In genomic region chr7:113059211-113059966, GRCm38 (mm10) we compare ENCODE assay signal across 9 mouse cellular contexts.
A peak's percentile ranks its signal among the peaks of the same experiment; 100 is the strongest.
DNase-seq lines count a peak whose midpoint lies in the region; ATAC-seq lines count a peak whose summit lies in the region.
"Had no signal": no experiment of that assay in that cellular context is flagged by ENCODE, and none has a peak within 500 bp of the region (broad histone marks: within the 10 kb centered on the region; RNA-seq: fewer than 3 reads in every experiment).

No protein-coding gene starts in this region.

- no peaks in the 10 kb centered on the region for H3K36me3 ChIP-seq in embryonic facial prominence, embryonic 15.5 days
- H3K36me3 ChIP-seq: liver, embryonic 15.5 days had no signal

- H3K27ac ChIP-seq in embryonic facial prominence, embryonic 15.5 days (replicated peaks), result peak overlapping the region; percentile 40; the same call in 1 of the 2 replicates
- H3K27ac ChIP-seq: liver, embryonic 15.5 days had no signal

- DNase-seq in Muller cell, postnatal 12 days (ENCODE audit: inconsistent ontology term), result peak; percentile 45
- DNase-seq in adrenal gland, adult 2 months, result peak; percentile 48
- peak; percentile 63 to 66 for DNase-seq in heart, postnatal 36 days
- peak; percentile 47 to 59 for DNase-seq in layer of hippocampus, postnatal 36 days
- peak; percentile 19 for DNase-seq in ovary, postnatal 14 days (ENCODE audit: low spot score)
- DNase-seq in urinary bladder, postnatal 25 days (ENCODE audit: low spot score), result no peak

- no peak overlapping the region for H3K4me2 ChIP-seq in embryonic facial prominence, embryonic 15.5 days (replicated peaks)
- H3K4me2 ChIP-seq: liver, embryonic 15.5 days had no signal

- ATAC-seq in embryonic facial prominence, embryonic 15.5 days (ENCODE audit: insufficient number of reproducible peaks, low FRiP score, low TSS enrichment, low read depth), result no peak
- no peak for ATAC-seq in megakaryocyte, adult 5-6 weeks (ENCODE audit: poor library complexity, severe bottlenecking)

- intact Hi-C loops in heart, postnatal 36 days (cut with DNase I), result no loop called here

- no peaks in the 10 kb centered on the region for H3K27me3 ChIP-seq in embryonic facial prominence, embryonic 15.5 days
- H3K27me3 ChIP-seq: liver, embryonic 15.5 days had no signal

- H3K9me3 ChIP-seq in embryonic facial prominence, embryonic 15.5 days (replicated peaks), result no peaks in the 10 kb centered on the region
- H3K9me3 ChIP-seq: liver, embryonic 15.5 days had no signal

- peaks cover 12% of the 10 kb centered on the region for H3K4me1 ChIP-seq in embryonic facial prominence, embryonic 15.5 days
- H3K4me1 ChIP-seq: liver, embryonic 15.5 days had no signal

- H3K4me3 ChIP-seq in embryonic facial prominence, embryonic 15.5 days (replicated peaks), result no peak overlapping the region
- H3K4me3 ChIP-seq: liver, embryonic 15.5 days had no signal

- 23% methylated on average over 12 of the region's 12 CpGs for WGBS in embryonic facial prominence, embryonic 15.5 days

- H3K9ac ChIP-seq in embryonic facial prominence, embryonic 15.5 days, result no peak overlapping the region
- H3K9ac ChIP-seq: liver, embryonic 15.5 days had no signal
